Mouse (Mus musculus): Measurements from ENCODE around the gene AU018091. TPM values are rescaled to one million over a fixed set of nuclear protein-coding genes. Genes with fewer than 3 reads are reported as not detected.

AU018091 gene
- 0.07 TPM for polyA plus RNA-seq (2017; shearing (Covaris generic))

GRCm38 (mm10) chr7:3168925-3169324 is at the start of gene AU018091:
TSS of gene AU018091 (minus strand) at chr7:3169203.

Other genes with a start within 250 kb of the AU018091 start
- not detected for gene Nlrp12, start 80.5 kb upstream of the AU018091 start, polyA plus RNA-seq (2017; shearing (Covaris generic))
- gene Myadm, start 119.9 kb upstream of the AU018091 start, polyA plus RNA-seq (2017; shearing (Covaris generic)), result 5.4 TPM
- not detected for gene Prkcg, start 120.0 kb upstream of the AU018091 start, polyA plus RNA-seq (2017; shearing (Covaris generic))
- gene Cacng7, start 163.8 kb upstream of the AU018091 start, polyA plus RNA-seq (2017; shearing (Covaris generic)), result not detected
- gene Cacng8, start 221.5 kb upstream of the AU018091 start, polyA plus RNA-seq (2017; shearing (Covaris generic)), result not detected

Measured in CD4-positive, CD25-positive, alpha-beta regulatory T cell, adult 9 weeks (primary cell).